Mouse (Mus musculus) central nervous system, embryonic 11.5 days (tissue): ENCODE data around the gene Slit1. TPM values are rescaled to one million over a fixed set of nuclear protein-coding genes. Genes with fewer than 3 reads are reported as not detected.

Experiments
- polyA plus RNA-seq: library from polyadenylated mRNA; depleted of rRNA; stranded (reverse); fragments of >200 nt; gene quantifications from 2 replicates; pipeline ENCODE4 v1.2.3, GENCODE M21; 2012; rRNA removed

The Slit1 gene
- 10.7 and 11.0 TPM in 2 replicates for polyA plus RNA-seq

GRCm38 (mm10) chr19:41743396-41743795 is at the start of gene Slit1:
Gene Slit1 (minus strand): TSS chr19:41743665.

DNA sequence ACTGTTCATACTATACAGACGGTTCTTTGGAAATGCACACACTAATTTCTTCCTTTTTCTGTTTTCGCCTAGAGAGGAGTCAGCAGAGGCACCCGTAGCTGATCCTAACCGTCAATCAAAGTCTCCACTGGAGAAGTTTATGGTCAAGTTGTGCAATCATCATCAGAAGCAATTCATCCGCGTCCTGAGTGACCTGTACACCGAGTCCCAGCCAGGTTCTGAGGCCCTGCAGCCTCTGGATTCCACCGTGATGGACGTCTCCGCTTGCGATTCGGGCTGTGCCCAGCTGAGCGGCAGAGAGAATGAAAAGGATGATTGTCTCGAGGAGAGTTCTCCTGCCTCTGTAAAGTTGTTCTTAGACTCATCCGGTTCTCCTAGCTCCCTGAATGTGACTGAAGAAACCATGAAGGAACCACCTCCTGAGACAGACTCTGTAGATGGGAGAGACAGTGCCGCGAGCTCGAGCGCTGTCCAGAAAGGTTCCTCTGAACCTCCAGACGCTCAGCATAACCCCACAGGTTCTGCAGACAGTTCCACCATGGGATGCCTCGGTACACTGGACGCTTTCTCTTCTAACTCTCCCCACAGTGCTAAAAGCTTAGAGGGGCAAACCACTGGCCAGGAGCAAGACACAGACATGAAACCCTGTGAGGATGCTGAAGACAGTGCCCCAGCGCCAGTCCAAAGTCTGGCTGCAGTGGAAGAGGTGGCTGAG is 161.6 kb downstream of the Slit1 start, which contains the start of gene Gm340:
Gene Gm340 (plus strand): TSS at position 665 of the 715 bp plus-strand sequence.

Other genes with a start within 250 kb of the Slit1 start
- gene Gm340, start 161.3 kb downstream of the Slit1 start, polyA plus RNA-seq, result 3.1 and 4.1 TPM in 2 replicates
- 34.4 and 46.3 TPM in 2 replicates for gene Arhgap19, start 58.4 kb upstream of the Slit1 start, polyA plus RNA-seq
- 4.0 and 4.1 TPM in 2 replicates for gene Frat1, start 86.3 kb upstream of the Slit1 start, polyA plus RNA-seq
- gene Frat2, start 104.5 kb upstream of the Slit1 start, polyA plus RNA-seq, result 8.5 and 19.1 TPM in 2 replicates
- 15.6 and 20.9 TPM in 2 replicates for gene Rrp12, start 152.5 kb upstream of the Slit1 start, polyA plus RNA-seq
- 479 and 499 TPM in 2 replicates for gene Pgam1, start 168.3 kb upstream of the Slit1 start, polyA plus RNA-seq
- gene Exosc1, start 189.8 kb upstream of the Slit1 start, polyA plus RNA-seq, result 42.9 and 47.1 TPM in 2 replicates
- 66.0 and 88.5 TPM in 2 replicates for gene Zdhhc16, start 189.8 kb upstream of the Slit1 start, polyA plus RNA-seq
- 50.6 and 72.5 TPM in 2 replicates for gene Mms19, start 237.5 kb upstream of the Slit1 start, polyA plus RNA-seq
- 11.9 and 16.2 TPM in 2 replicates for gene Ubtd1, start 238.1 kb upstream of the Slit1 start, polyA plus RNA-seq